Mouse (Mus musculus): Measurements from ENCODE around the gene Tmem45a. TPM values are rescaled to one million over a fixed set of nuclear protein-coding genes. Genes with fewer than 3 reads are reported as not detected.
"Not testable (repeated sequence)": the region's sequence is repeated elsewhere in the genome, so short reads cannot be mapped to it uniquely, and the experiment has no call there.

Gene Tmem45a
- 8.1 and 10.7 TPM in 2 replicates for total RNA-seq (2014; rRNA removed; ENCODE audit: low replicate concordance)
- 8.4 and 8.8 TPM in 2 replicates for polyA plus RNA-seq (2015; fragmentation: Nextera tagmentation; extraction: Ambion mirVana)

- Histone ChIP-seq H3K27ac (ENCODE audit: low read depth) (peak within 1 kb of the TSS; percentile 44; the same call in 1 of the 2 replicates), H3K4me3 (ENCODE audit: low read depth, low read length) (peak within 1 kb of the TSS; percentile 54), H3K4me2 (ENCODE audit: low read depth, low read length) (peak within 1 kb of the TSS; percentile 73), H3K36me3 (replicated peaks; ENCODE audit: control insufficient read depth, insufficient read depth, low read length) (no peaks in the 10 kb centered on the region), H3K9ac (replicated peaks; ENCODE audit: low read depth, low read length) (no peak within 1 kb of the TSS; the same call in 1 of the 2 replicates), H3K9me3 (replicated peaks; ENCODE audit: control insufficient read depth, low read length) (no peaks in the 10 kb centered on the region), H3K4me1 (ENCODE audit: control insufficient read depth, insufficient read depth) (no peaks in the 10 kb centered on the region), H3K27me3 (ENCODE audit: control insufficient read depth, insufficient read depth, low read length) (no peaks in the 10 kb centered on the region)
- TF ChIP-seq EP300 (IDR thresholded peaks at IDR 0.05; ENCODE audit: low read depth) = no peak
- 5% methylated on average over 25 of the region's 25 CpGs for WGBS
- DNase-seq (ENCODE audit: low spot score) (peak; percentile 79), ATAC-seq (ENCODE audit: insufficient read depth, low read depth) (peak; percentile 96)
Observed at GRCm38 (mm10) chr16:56885824-56886615, at the start of gene Tmem45a. TSS of gene Tmem45a (minus strand) at chr16:56886166.

- no peaks in the 10 kb centered on the region for H3K4me1 ChIP-seq (ENCODE audit: control insufficient read depth, insufficient read depth)
- H3K9me3 ChIP-seq (replicated peaks; ENCODE audit: control insufficient read depth, low read length) = no peaks in the 10 kb centered on the region
- ATAC-seq (ENCODE audit: insufficient read depth, low read depth) (no peak), DNase-seq (ENCODE audit: low spot score) (no peak)
- no peak within 1 kb of the TSS for H3K4me3 ChIP-seq (ENCODE audit: low read depth, low read length)
- no peaks in the 10 kb centered on the region for H3K36me3 ChIP-seq (replicated peaks; ENCODE audit: control insufficient read depth, insufficient read depth, low read length)
- H3K4me2 ChIP-seq (ENCODE audit: low read depth, low read length) = no peak within 1 kb of the TSS
- 30% methylated on average over 3 of the region's 3 CpGs for WGBS
- H3K27me3 ChIP-seq (ENCODE audit: control insufficient read depth, insufficient read depth, low read length) = no peaks in the 10 kb centered on the region
- TF ChIP-seq EP300 (IDR thresholded peaks at IDR 0.05; ENCODE audit: low read depth) (no peak), CTCF (IDR thresholded peaks at IDR 0.05; ENCODE audit: low read depth) (no peak)
- no peak within 1 kb of the TSS for H3K9ac ChIP-seq (replicated peaks; ENCODE audit: low read depth, low read length)
- no peak within 1 kb of the TSS for H3K27ac ChIP-seq (ENCODE audit: low read depth)
Observed at GRCm38 (mm10) chr16:56928023-56928422, 42.1 kb upstream of the Tmem45a start, which contains the start of gene Lnp1. TSS of gene Lnp1 (minus strand) at chr16:56928061.

GRCm38 (mm10) chr16:56920102-56920657 is 34.2 kb upstream of the Tmem45a start:
- H3K27me3 ChIP-seq (ENCODE audit: control insufficient read depth, insufficient read depth, low read length) = no peaks in the 10 kb centered on the region
- H3K9me3 ChIP-seq (replicated peaks; ENCODE audit: control insufficient read depth, low read length) = no peaks in the 10 kb centered on the region
- DNase-seq (ENCODE audit: low spot score) (peak; percentile 70), ATAC-seq (ENCODE audit: insufficient read depth, low read depth) (peak; percentile 63)
- no peak overlapping the region for H3K9ac ChIP-seq (replicated peaks; ENCODE audit: low read depth, low read length)
- 20% methylated on average over 8 of the region's 8 CpGs for WGBS
- TF ChIP-seq CTCF (IDR thresholded peaks at IDR 0.05; ENCODE audit: low read depth) (peak; percentile 89), EP300 (IDR thresholded peaks at IDR 0.05; ENCODE audit: low read depth) (no peak)
- no peak overlapping the region for H3K4me2 ChIP-seq (ENCODE audit: low read depth, low read length)
- H3K4me3 ChIP-seq (ENCODE audit: low read depth, low read length) = no peak overlapping the region
- no peaks in the 10 kb centered on the region for H3K36me3 ChIP-seq (replicated peaks; ENCODE audit: control insufficient read depth, insufficient read depth, low read length)
- H3K27ac ChIP-seq (ENCODE audit: low read depth) = no peak overlapping the region
- no peaks in the 10 kb centered on the region for H3K4me1 ChIP-seq (ENCODE audit: control insufficient read depth, insufficient read depth)

- DNase-seq (ENCODE audit: low spot score) = no peak
- Histone ChIP-seq H3K36me3 (replicated peaks; ENCODE audit: control insufficient read depth, insufficient read depth, low read length) (no peaks in the 10 kb centered on the region), H3K27me3 (ENCODE audit: control insufficient read depth, insufficient read depth, low read length) (no peaks in the 10 kb centered on the region), H3K4me1 (ENCODE audit: control insufficient read depth, insufficient read depth) (no peaks in the 10 kb centered on the region), H3K9ac (replicated peaks; ENCODE audit: low read depth, low read length) (no peak overlapping the region), H3K4me2 (ENCODE audit: low read depth, low read length) (no peak overlapping the region), H3K4me3 (ENCODE audit: low read depth, low read length) (no peak overlapping the region), H3K27ac (ENCODE audit: low read depth) (no peak overlapping the region), H3K9me3 (replicated peaks; ENCODE audit: control insufficient read depth, low read length) (no peaks in the 10 kb centered on the region)
- ATAC-seq (ENCODE audit: insufficient read depth, low read depth) = no peak
- TF ChIP-seq CTCF (IDR thresholded peaks at IDR 0.05; ENCODE audit: low read depth) (no peak), EP300 (IDR thresholded peaks at IDR 0.05; ENCODE audit: low read depth) (no peak)
- 77% methylated on average over 7 of the region's 7 CpGs for WGBS
Observed at GRCm38 (mm10) chr16:56917230-56917629, 31.3 kb upstream of the Tmem45a start.

- H3K4me3 ChIP-seq (ENCODE audit: low read depth, low read length) = no peak overlapping the region
- H3K9me3 ChIP-seq (replicated peaks; ENCODE audit: control insufficient read depth, low read length) = no peaks in the 10 kb centered on the region
- H3K4me2 ChIP-seq (ENCODE audit: low read depth, low read length) = no peak overlapping the region
- no peak for ATAC-seq (ENCODE audit: insufficient read depth, low read depth)
- no peaks in the 10 kb centered on the region for H3K27me3 ChIP-seq (ENCODE audit: control insufficient read depth, insufficient read depth, low read length)
- H3K9ac ChIP-seq (replicated peaks; ENCODE audit: low read depth, low read length) = no peak overlapping the region
- TF ChIP-seq CTCF (IDR thresholded peaks at IDR 0.05; ENCODE audit: low read depth) (no peak), EP300 (IDR thresholded peaks at IDR 0.05; ENCODE audit: low read depth) (no peak)
- WGBS = 58% methylated on average over 5 of the region's 5 CpGs
- no peaks in the 10 kb centered on the region for H3K4me1 ChIP-seq (ENCODE audit: control insufficient read depth, insufficient read depth)
- DNase-seq (ENCODE audit: low spot score) = no peak
- H3K27ac ChIP-seq (ENCODE audit: low read depth) = no peak overlapping the region
- no peaks in the 10 kb centered on the region for H3K36me3 ChIP-seq (replicated peaks; ENCODE audit: control insufficient read depth, insufficient read depth, low read length)
Observed at GRCm38 (mm10) chr16:56908986-56909385, 23.0 kb upstream of the Tmem45a start.

GRCm38 (mm10) chr16:56902206-56902605 is 16.2 kb upstream of the Tmem45a start:
- not testable (repeated sequence) for H3K4me3 ChIP-seq (ENCODE audit: low read depth, low read length); H3K36me3 ChIP-seq (replicated peaks; ENCODE audit: control insufficient read depth, insufficient read depth, low read length); ATAC-seq (ENCODE audit: insufficient read depth, low read depth); DNase-seq (ENCODE audit: low spot score); H3K9ac ChIP-seq (replicated peaks; ENCODE audit: low read depth, low read length); H3K9me3 ChIP-seq (replicated peaks; ENCODE audit: control insufficient read depth, low read length); H3K4me1 ChIP-seq (ENCODE audit: control insufficient read depth, insufficient read depth); H3K4me2 ChIP-seq (ENCODE audit: low read depth, low read length); H3K27ac ChIP-seq (ENCODE audit: low read depth); H3K27me3 ChIP-seq (ENCODE audit: control insufficient read depth, insufficient read depth, low read length)
- 67% methylated on average over 3 of the region's 3 CpGs for WGBS

All from heart, postnatal 0 days (tissue).